In the genomic region with DNA sequence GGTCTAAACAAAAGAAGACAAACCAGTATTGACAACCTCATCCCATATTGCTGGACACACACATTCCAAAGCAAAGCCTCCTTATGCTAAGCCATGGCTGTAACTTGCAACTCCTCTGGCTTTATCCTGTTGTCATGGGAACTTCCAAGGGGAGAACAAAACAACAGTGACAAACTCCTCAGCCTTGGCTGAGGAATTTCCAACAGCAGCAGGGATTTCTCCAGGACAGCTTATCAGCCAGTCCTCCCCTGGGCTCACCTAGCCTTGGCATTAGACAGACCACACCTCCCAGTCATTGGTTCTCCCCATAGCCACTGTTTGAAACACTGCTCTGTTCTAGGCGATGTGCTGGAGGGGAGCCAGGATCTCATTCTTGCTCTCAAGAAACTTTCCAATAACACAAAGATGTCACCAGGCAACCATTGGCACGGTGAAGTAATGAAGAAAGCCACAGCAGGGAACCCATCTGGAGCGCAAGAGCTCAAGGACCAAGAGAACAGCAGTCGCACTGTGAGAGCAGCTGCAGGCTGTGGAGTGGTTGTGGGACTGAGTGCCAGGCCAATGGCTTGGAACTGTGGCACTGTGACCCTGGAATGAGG, we compare ENCODE assay signal across 8 mouse cellular contexts. TPM values are rescaled to one million over a fixed set of nuclear protein-coding genes. Genes with fewer than 3 reads are reported as not detected.
DNase-seq lines count a peak whose midpoint lies in the region; ATAC-seq and TF ChIP-seq lines count a peak whose summit lies in the region.
"Had no signal": no experiment of that assay in that cellular context is flagged by ENCODE, and none has a peak within 500 bp of the region (broad histone marks: within the 10 kb centered on the region; RNA-seq: fewer than 3 reads in every experiment).

No protein-coding gene starts in this region.

- intact Hi-C loops in gastrocnemius, postnatal 14 days (cut with DNase I; ENCODE audit: low total_unique reads) = no loop called here

- peak; percentile 71 for DNase-seq in adrenal gland, adult 8-10 months
- DNase-seq in cerebellum, adult 9-11 months = peak; percentile 58
- peak; percentile 47 for DNase-seq in gastrocnemius, postnatal 14 days
- peak; percentile 94 for DNase-seq in hindbrain, postnatal 0 days (ENCODE audit: low spot score)
- peak; percentile 87 for DNase-seq in retina, postnatal 1 day
- DNase-seq in thymus, postnatal 25 days = no peak

- no peaks in the 10 kb centered on the region for H3K36me3 ChIP-seq in hindbrain, postnatal 0 days (ENCODE audit: insufficient read depth, low read length)
- H3K36me3 ChIP-seq in lung, embryonic 15.5 days = no peaks in the 10 kb centered on the region
- H3K36me3 ChIP-seq: liver, embryonic 15.5 days had no signal

- no peak overlapping the region for H3K4me3 ChIP-seq in hindbrain, postnatal 0 days (ENCODE audit: low read length)
- H3K4me3 ChIP-seq in lung, embryonic 15.5 days = no peak overlapping the region
- H3K4me3 ChIP-seq: liver, embryonic 15.5 days had no signal

- no peak for TF ChIP-seq CTCF in hindbrain, postnatal 0 days (IDR thresholded peaks at IDR 0.05; ENCODE audit: low read depth)

- peak overlapping the region; percentile 60; the same call in 1 of the 2 replicates for H3K27ac ChIP-seq in hindbrain, postnatal 0 days
- H3K27ac ChIP-seq in lung, embryonic 15.5 days = no peak overlapping the region
- H3K27ac ChIP-seq: liver, embryonic 15.5 days had no signal

- no peak overlapping the region for H3K4me2 ChIP-seq in hindbrain, postnatal 0 days (ENCODE audit: low read depth, low read length)
- no peak overlapping the region for H3K4me2 ChIP-seq in lung, embryonic 15.5 days
- H3K4me2 ChIP-seq: liver, embryonic 15.5 days had no signal

- H3K4me1 ChIP-seq in hindbrain, postnatal 0 days (ENCODE audit: insufficient read depth, low read length) = 0 out of 2 replicates have a peak, but pooled peaks cover 5% of the 10 kb centered on the region
- H3K4me1 ChIP-seq in lung, embryonic 15.5 days = 0 out of 2 replicates have a peak, but pooled peaks cover 5% of the 10 kb centered on the region
- H3K4me1 ChIP-seq: liver, embryonic 15.5 days had no signal

- no peaks in the 10 kb centered on the region for H3K9me3 ChIP-seq in hindbrain, postnatal 0 days (ENCODE audit: low read length)
- no peaks in the 10 kb centered on the region for H3K9me3 ChIP-seq in lung, embryonic 15.5 days
- H3K9me3 ChIP-seq: liver, embryonic 15.5 days had no signal

- H3K27me3 ChIP-seq in hindbrain, postnatal 0 days (ENCODE audit: insufficient read depth, low read length) = no peaks in the 10 kb centered on the region
- H3K27me3 ChIP-seq in lung, embryonic 15.5 days = no peaks in the 10 kb centered on the region

- 9% methylated on average over 4 of the region's 4 CpGs for WGBS in hindbrain, postnatal 0 days
- 28% methylated on average over 4 of the region's 4 CpGs for WGBS in lung, embryonic 15.5 days

- ATAC-seq in hindbrain, postnatal 0 days = peak; percentile 96
- ATAC-seq in lung, embryonic 15.5 days (ENCODE audit: borderline replicate concordance, extremely low read depth, low FRiP score, low TSS enrichment) = peak; percentile 41; the same call in 1 of the 2 replicates

- H3K9ac ChIP-seq in hindbrain, postnatal 0 days (replicated peaks; ENCODE audit: low read length) = no peak overlapping the region
- no peak overlapping the region for H3K9ac ChIP-seq in lung, embryonic 15.5 days
- H3K9ac ChIP-seq: liver, embryonic 15.5 days had no signal

RNA-seq across cellular contexts. Expression of gene Ppef2, which starts 7.8 kb away (rescaled TPM):
- total RNA-seq in adrenal gland, adult 8-10 months (2022) = under 1 TPM in 2 of 4 experiments, not detected in 2; 0.31 to 0.55 TPM
- under 1 TPM in 1 of 2 experiments, not detected in 1; 0.08 TPM for total RNA-seq in gastrocnemius, postnatal 14 days (2021)
- total RNA-seq in hindbrain, postnatal 0 days (2014; rRNA removed) = 1.5 and 3.5 TPM in 2 replicates
- 0.35 and 0.43 TPM in 2 replicates for polyA plus RNA-seq in hindbrain, postnatal 0 days (2015; fragmentation: Nextera tagmentation; extraction: Ambion mirVana)
- 0.16 and 0.25 TPM in 2 replicates for polyA plus RNA-seq in lung, embryonic 15.5 days (2015; fragmentation: Nextera tagmentation; extraction: Ambion mirVana)

RNA-seq across cellular contexts. Expression of gene Naaa, which starts 14.1 kb away (rescaled TPM):
- total RNA-seq in adrenal gland, adult 8-10 months (2022) = 10 to 100 TPM; 22.5 to 30.9 (median 26.2) TPM
- 1 to 10 TPM; 5.7 to 8.3 TPM for total RNA-seq in gastrocnemius, postnatal 14 days (2021)
- 28.9 and 44.9 TPM in 2 replicates for total RNA-seq in hindbrain, postnatal 0 days (2014; rRNA removed)
- polyA plus RNA-seq in hindbrain, postnatal 0 days (2015; fragmentation: Nextera tagmentation; extraction: Ambion mirVana) = 29.1 TPM in 2 replicates
- 10.9 and 12.5 TPM in 2 replicates for polyA plus RNA-seq in lung, embryonic 15.5 days (2015; fragmentation: Nextera tagmentation; extraction: Ambion mirVana)

RNA-seq across cellular contexts. Expression of gene Sdad1, which starts 46.4 kb away (rescaled TPM):
- total RNA-seq in adrenal gland, adult 8-10 months (2022) = 10 to 100 TPM; 28.0 to 45.8 (median 35.1) TPM
- 10 to 100 TPM; 16.2 TPM for total RNA-seq in gastrocnemius, postnatal 14 days (2021)
- total RNA-seq in hindbrain, postnatal 0 days (2014; rRNA removed) = 27.3 and 28.3 TPM in 2 replicates
- 30.6 and 30.7 TPM in 2 replicates for polyA plus RNA-seq in hindbrain, postnatal 0 days (2015; fragmentation: Nextera tagmentation; extraction: Ambion mirVana)
- 32.6 and 35.4 TPM in 2 replicates for polyA plus RNA-seq in lung, embryonic 15.5 days (2015; fragmentation: Nextera tagmentation; extraction: Ambion mirVana)

RNA-seq across cellular contexts. Expression of gene U90926, which starts 48.7 kb away (rescaled TPM):
- total RNA-seq in adrenal gland, adult 8-10 months (2022) = not detected
- not detected for total RNA-seq in gastrocnemius, postnatal 14 days (2021)
- total RNA-seq in hindbrain, postnatal 0 days (2014; rRNA removed) = not detected in 2 replicates
- polyA plus RNA-seq in hindbrain, postnatal 0 days (2015; fragmentation: Nextera tagmentation; extraction: Ambion mirVana) = not detected in 2 replicates
- not detected in 2 replicates for polyA plus RNA-seq in lung, embryonic 15.5 days (2015; fragmentation: Nextera tagmentation; extraction: Ambion mirVana)
- polyA plus RNA-seq: liver, embryonic 15.5 days had no signal
